Mouse (Mus musculus): Measurements from ENCODE around the gene Fam208b. TPM values are rescaled to one million over a fixed set of nuclear protein-coding genes. Genes with fewer than 3 reads are reported as not detected.

Fam208b gene
- 53.5 TPM for polyA plus RNA-seq (2017; shearing (Covaris generic))

GRCm38 (mm10) chr13:3610795-3611438 is at the start of gene Fam208b:
Gene Fam208b, minus strand, starts transcription at chr13:3611108.

GRCm38 (mm10) chr13:3633895-3634811 is 23.2 kb upstream of the Fam208b start, which contains the start of gene Asb13:
Gene Asb13, plus strand, starts transcription at chr13:3634032.

GRCm38 (mm10) chr13:3537594-3538222 is 73.2 kb downstream of the Fam208b start, which contains the start of gene Gdi2:
Gene Gdi2, plus strand, starts transcription at chr13:3538063.

Other genes with a start within 250 kb of the Fam208b start
- gene Gdi2, start 73.0 kb downstream of the Fam208b start, polyA plus RNA-seq (2017; shearing (Covaris generic)): 533 TPM
- 31.4 TPM for gene Asb13, start 22.9 kb upstream of the Fam208b start, polyA plus RNA-seq (2017; shearing (Covaris generic))
- not detected for gene Calml3, start 193.2 kb upstream of the Fam208b start, polyA plus RNA-seq (2017; shearing (Covaris generic))
- gene Calm4, start 226.6 kb upstream of the Fam208b start, polyA plus RNA-seq (2017; shearing (Covaris generic)): not detected
- gene Calm5, start 243.1 kb upstream of the Fam208b start, polyA plus RNA-seq (2017; shearing (Covaris generic)): not detected

Measured in effector memory CD4-positive, alpha-beta T cell, adult 5 months (primary cell).